Comparison of ENCODE assay signal across 8 mouse cellular contexts in genomic region chr12:70227121-70227932, GRCm38 (mm10). TPM values are rescaled to one million over a fixed set of nuclear protein-coding genes. Genes with fewer than 3 reads are reported as not detected.
DNase-seq lines count a peak whose midpoint lies in the region; ATAC-seq and TF ChIP-seq lines count a peak whose summit lies in the region.

No protein-coding gene starts in this region.

- peak overlapping the region; percentile 54 for H3K4me3 ChIP-seq in embryonic facial prominence, embryonic 15.5 days (replicated peaks)
- peak overlapping the region; percentile 64 for H3K4me3 ChIP-seq in heart, embryonic 13.5 days
- peak overlapping the region; percentile 42 for H3K4me3 ChIP-seq in kidney, postnatal 0 days (replicated peaks; ENCODE audit: low read depth, low read length)

- peak overlapping the region; percentile 37 for H3K9ac ChIP-seq in embryonic facial prominence, embryonic 15.5 days
- peak overlapping the region; percentile 88 for H3K9ac ChIP-seq in heart, embryonic 13.5 days
- H3K9ac ChIP-seq in kidney, postnatal 0 days (ENCODE audit: low read depth, low read length): peak overlapping the region; percentile 57

- peak overlapping the region; percentile 84 for H3K4me2 ChIP-seq in embryonic facial prominence, embryonic 15.5 days (replicated peaks)
- H3K4me2 ChIP-seq in heart, embryonic 13.5 days: peak overlapping the region; percentile 91
- peak overlapping the region; percentile 70 for H3K4me2 ChIP-seq in kidney, postnatal 0 days (ENCODE audit: low read length)

- peak; percentile 92 for ATAC-seq in embryonic facial prominence, embryonic 15.5 days (ENCODE audit: insufficient number of reproducible peaks, low FRiP score, low TSS enrichment, low read depth)
- ATAC-seq in heart, embryonic 13.5 days (ENCODE audit: extremely low read depth, insufficient number of reproducible peaks, low FRiP score, low TSS enrichment): peak; percentile 83
- peak; percentile 90 for ATAC-seq in kidney, postnatal 0 days (replicated peaks; ENCODE audit: low FRiP score, low read depth)

- TF ChIP-seq CTCF in kidney, postnatal 0 days (IDR thresholded peaks at IDR 0.05; ENCODE audit: low read depth): peak; percentile 45

- peak; percentile 53 for DNase-seq in layer of hippocampus, adult 9-11 months
- no peak for DNase-seq in layer of hippocampus, postnatal 25 days (ENCODE audit: extremely low spot score in 1 of 2, low spot score in 1 of 2)
- DNase-seq in kidney, postnatal 0 days (ENCODE audit: low spot score): peak; percentile 85
- peak; percentile 92 to 95 for DNase-seq in lung, postnatal 4 days
- DNase-seq in retina, postnatal 1 day: peak; percentile 74
- peak; percentile 81 to 88 for DNase-seq in urinary bladder, postnatal 36 days (ENCODE audit: low spot score in 2 of 2)

- no peaks in the 10 kb centered on the region for H3K27me3 ChIP-seq in embryonic facial prominence, embryonic 15.5 days
- H3K27me3 ChIP-seq in heart, embryonic 13.5 days (replicated peaks): no peaks in the 10 kb centered on the region
- H3K27me3 ChIP-seq in kidney, postnatal 0 days (ENCODE audit: insufficient read depth, low read length): no peaks in the 10 kb centered on the region

- H3K36me3 ChIP-seq in embryonic facial prominence, embryonic 15.5 days: no peaks in the 10 kb centered on the region
- no peaks in the 10 kb centered on the region; the same call in 1 of the 2 replicates for H3K36me3 ChIP-seq in heart, embryonic 13.5 days
- no peaks in the 10 kb centered on the region for H3K36me3 ChIP-seq in kidney, postnatal 0 days (ENCODE audit: insufficient read depth, low read length)

- 1% methylated on average over 52 of the region's 52 CpGs for WGBS in embryonic facial prominence, embryonic 15.5 days
- whole genome bisulfite sequencing in heart, embryonic 13.5 days: under 1% methylated on average over 50 of the region's 52 CpGs
- under 1% methylated on average over 52 of the region's 52 CpGs for WGBS in kidney, postnatal 0 days

- H3K4me1 ChIP-seq in embryonic facial prominence, embryonic 15.5 days: peaks cover 20% of the 10 kb centered on the region
- peaks cover 43% of the 10 kb centered on the region for H3K4me1 ChIP-seq in heart, embryonic 13.5 days
- 0 out of 2 replicates have a peak, but pooled peaks cover 7% of the 10 kb centered on the region for H3K4me1 ChIP-seq in kidney, postnatal 0 days (replicated peaks; ENCODE audit: insufficient read depth, low read length)

- peak overlapping the region; percentile 44; the same call in 1 of the 2 replicates for H3K27ac ChIP-seq in embryonic facial prominence, embryonic 15.5 days (replicated peaks)
- peak overlapping the region; percentile 73 for H3K27ac ChIP-seq in heart, embryonic 13.5 days (replicated peaks)
- peak overlapping the region; percentile 50 for H3K27ac ChIP-seq in kidney, postnatal 0 days

- H3K9me3 ChIP-seq in embryonic facial prominence, embryonic 15.5 days (replicated peaks): no peaks in the 10 kb centered on the region
- no peaks in the 10 kb centered on the region for H3K9me3 ChIP-seq in heart, embryonic 13.5 days
- no peaks in the 10 kb centered on the region for H3K9me3 ChIP-seq in kidney, postnatal 0 days (replicated peaks; ENCODE audit: low read length)

RNA-seq across cellular contexts. Expression of gene Pygl, which starts 4.0 kb away (rescaled TPM):
- total RNA-seq in layer of hippocampus, postnatal 25 days (2021): 1 to 10 TPM; 3.3 to 3.7 TPM
- polyA plus RNA-seq in embryonic facial prominence, embryonic 15.5 days (2015; fragmentation: Nextera tagmentation; extraction: Ambion mirVana): 32.3 and 37.3 TPM in 2 replicates
- polyA plus RNA-seq in heart, embryonic 13.5 days (2015; fragmentation: Nextera tagmentation; extraction: Ambion mirVana): 27.7 and 30.6 TPM in 2 replicates
- polyA plus RNA-seq in kidney, postnatal 0 days (2015; fragmentation: Nextera tagmentation; extraction: Ambion mirVana): 43.1 and 44.2 TPM in 2 replicates

Comparison
In these comparisons a context has a peak if more than half of its experiments do, and no peak if none do; other contexts are left out.
1. DNase-seq: peak in layer of hippocampus, adult 9-11 months (single experiment), kidney, postnatal 0 days (single experiment), lung, postnatal 4 days (2 of 2), retina, postnatal 1 day (single experiment) and urinary bladder, postnatal 36 days (2 of 2); none in layer of hippocampus, postnatal 25 days (0 of 2).
2. H3K9ac ChIP-seq: peak in every context shown above with its lines; median percentile 88 in heart, embryonic 13.5 days; 57 in kidney, postnatal 0 days; 37 in embryonic facial prominence, embryonic 15.5 days.
3. Peak in every context shown above with its lines, with median percentiles within 50 percentile points of each other: ATAC-seq, H3K27ac ChIP-seq, H3K4me2 ChIP-seq and H3K4me3 ChIP-seq.